Mouse (Mus musculus) liver, embryonic 15.5 days (tissue): Measurements from ENCODE around the gene Usp39. TPM values are rescaled to one million over a fixed set of nuclear protein-coding genes. Genes with fewer than 3 reads are reported as not detected.
A peak's percentile ranks its signal among the peaks of the same experiment; 100 is the strongest.

Experiments
- ATAC-seq: fragments of 200-750 bp; cut with Nextera tagmentation; 2 replicates; pipeline ENCODE4 v1.8.0; 2017; ENCODE audit warnings: moderate number of reproducible peaks, mild to moderate bottlenecking, moderate library complexity; ENCODE audit not compliant: insufficient read depth
- H3K27ac ChIP-seq: fragments of 300-500 bp; sonication (generic); replicated peaks from 2 replicates; pipeline ENCODE4 v1.5.1; 2015; ENCODE audit warnings: mild to moderate bottlenecking, inconsistent platforms
- H3K27me3 ChIP-seq: fragments of 300-500 bp; sonication (generic); 2 replicates; pipeline ENCODE4 v1.6.1; 2015; ENCODE audit warnings: mild to moderate bottlenecking, inconsistent platforms
- H3K36me3 ChIP-seq: fragments of 300-500 bp; sonication (generic); replicated peaks from 2 replicates; pipeline ENCODE4 v1.6.1; 2015; ENCODE audit warnings: moderate library complexity, mild to moderate bottlenecking, inconsistent platforms
- H3K4me1 ChIP-seq: fragments of 300-500 bp; sonication (generic); replicated peaks from 2 replicates; pipeline ENCODE4 v1.6.1; 2015; ENCODE audit warnings: inconsistent platforms
- H3K4me2 ChIP-seq: fragments of 300-500 bp; sonication (generic); 2 replicates; pipeline ENCODE4 v1.6.1; 2015; ENCODE audit warnings: moderate library complexity, mild to moderate bottlenecking, inconsistent platforms
- H3K4me3 ChIP-seq: fragments of 300-500 bp; sonication (generic); replicated peaks from 2 replicates; pipeline ENCODE4 v1.5.1; 2015; ENCODE audit warnings: mild to moderate bottlenecking, inconsistent platforms
- H3K9ac ChIP-seq: fragments of 300-500 bp; sonication (generic); 2 replicates; pipeline ENCODE4 v1.6.1; 2015; ENCODE audit warnings: moderate library complexity, mild to moderate bottlenecking, inconsistent platforms
- H3K9me3 ChIP-seq: fragments of 300-500 bp; sonication (generic); replicated peaks from 2 replicates; pipeline ENCODE4 v1.6.1; 2016; ENCODE audit warnings: inconsistent platforms
- WGBS: fragments of 180-500 bp; shearing (Covaris S2); methylation state at CpG from one replicate; pipeline ENCODE4 v1.1.7; 2015; ENCODE audit warnings: mixed read lengths; ENCODE audit not compliant: insufficient replicate concordance; 5-methylcytosine and 5-hydroxymethylcytosine counted together
- polyA plus RNA-seq: library from polyadenylated mRNA; unstranded; fragments of >200 nt; fragmentation: Nextera tagmentation; extraction: Ambion mirVana; gene quantifications from 2 replicates; pipeline ENCODE4 v1.2.1, GENCODE M21; 2015

Gene Usp39
- polyA plus RNA-seq, 1 experiment from 2014 or later: 38.7 TPM

- H3K4me1 ChIP-seq: peaks cover 64% of the 10 kb centered on the region
- H3K9ac ChIP-seq: no peak overlapping the region; the same call in 1 of the 2 replicates
- 0 out of 2 replicates have a peak overlapping the region, but pooled peaks have one; percentile 26 for H3K27ac ChIP-seq
- peaks cover 12% of the 10 kb centered on the region for H3K36me3 ChIP-seq
- H3K9me3 ChIP-seq: no peaks in the 10 kb centered on the region
- WGBS: 75% methylated on average over 5 of the region's 5 CpGs
- no peak overlapping the region for H3K4me2 ChIP-seq
- no peak for ATAC-seq
- H3K27me3 ChIP-seq: no peaks in the 10 kb centered on the region
- H3K4me3 ChIP-seq: no peak overlapping the region
These were observed 26.2 kb upstream of the Usp39 start for GRCm38 (mm10) chr6:72371147-72371546.

GRCm38 (mm10) chr6:72370091-72370490, 25.1 kb upstream of the Usp39 start:
- H3K9me3 ChIP-seq: no peaks in the 10 kb centered on the region
- H3K9ac ChIP-seq: no peak overlapping the region
- H3K4me1 ChIP-seq: peaks cover 55% of the 10 kb centered on the region
- H3K27me3 ChIP-seq: no peaks in the 10 kb centered on the region
- H3K27ac ChIP-seq: no peak overlapping the region
- H3K4me2 ChIP-seq: no peak overlapping the region
- H3K4me3 ChIP-seq: no peak overlapping the region
- WGBS: 82% methylated on average over 12 of the region's 12 CpGs
- peaks cover 12% of the 10 kb centered on the region for H3K36me3 ChIP-seq
- no peak for ATAC-seq

GRCm38 (mm10) chr6:72369557-72369956, 24.6 kb upstream of the Usp39 start:
- Histone ChIP-seq H3K9me3 (no peaks in the 10 kb centered on the region), H3K27me3 (no peaks in the 10 kb centered on the region), H3K27ac (no peak overlapping the region), H3K36me3 (peaks cover 12% of the 10 kb centered on the region), H3K4me1 (peaks cover 49% of the 10 kb centered on the region), H3K9ac (no peak overlapping the region), H3K4me2 (no peak overlapping the region), H3K4me3 (no peak overlapping the region)
- no peak for ATAC-seq
- WGBS: 76% methylated on average over 4 of the region's 4 CpGs

- no peak overlapping the region for H3K27ac ChIP-seq
- H3K4me3 ChIP-seq: no peak overlapping the region
- no peaks in the 10 kb centered on the region for H3K27me3 ChIP-seq
- H3K4me2 ChIP-seq: no peak overlapping the region
- no peak for ATAC-seq
- H3K9ac ChIP-seq: no peak overlapping the region
- peaks cover 12% of the 10 kb centered on the region for H3K36me3 ChIP-seq
- H3K9me3 ChIP-seq: no peaks in the 10 kb centered on the region
- 79% methylated on average over 4 of the region's 4 CpGs for WGBS
- H3K4me1 ChIP-seq: peaks cover 49% of the 10 kb centered on the region
These were observed 22.5 kb upstream of the Usp39 start for GRCm38 (mm10) chr6:72367460-72367974.

- Histone ChIP-seq H3K4me2 (no peak within 1 kb of the TSS), H3K4me3 (no peak within 1 kb of the TSS), H3K27ac (no peak within 1 kb of the TSS), H3K9me3 (no peaks in the 10 kb centered on the region), H3K27me3 (no peaks in the 10 kb centered on the region), H3K4me1 (peaks cover 44% of the 10 kb centered on the region), H3K36me3 (peaks cover 12% of the 10 kb centered on the region), H3K9ac (no peak within 1 kb of the TSS)
- 64% methylated on average over 4 of the region's 4 CpGs for WGBS
- ATAC-seq: no peak
These were observed 22.0 kb upstream of the Usp39 start, which contains the start of gene Rnf181 for GRCm38 (mm10) chr6:72366844-72367443. TSS of gene Rnf181 (minus strand) at chr6:72366956.

- no peak for ATAC-seq
- peaks cover 42% of the 10 kb centered on the region for H3K4me1 ChIP-seq
- no peak overlapping the region for H3K9ac ChIP-seq
- H3K4me2 ChIP-seq: no peak overlapping the region
- no peak overlapping the region for H3K4me3 ChIP-seq
- H3K27me3 ChIP-seq: no peaks in the 10 kb centered on the region
- peaks cover 12% of the 10 kb centered on the region for H3K36me3 ChIP-seq
- H3K27ac ChIP-seq: no peak overlapping the region
- 59% methylated on average over 3 of the region's 3 CpGs for WGBS
- no peaks in the 10 kb centered on the region for H3K9me3 ChIP-seq
These were observed 21.3 kb upstream of the Usp39 start for GRCm38 (mm10) chr6:72366304-72366703.

- no peak overlapping the region for H3K27ac ChIP-seq
- H3K4me3 ChIP-seq: no peak overlapping the region
- H3K36me3 ChIP-seq: peaks cover 24% of the 10 kb centered on the region
- no peak for ATAC-seq
- H3K27me3 ChIP-seq: no peaks in the 10 kb centered on the region
- H3K9ac ChIP-seq: no peak overlapping the region
- peaks cover 42% of the 10 kb centered on the region for H3K4me1 ChIP-seq
- 40% methylated on average over 6 of the region's 6 CpGs for WGBS
- no peaks in the 10 kb centered on the region for H3K9me3 ChIP-seq
- no peak overlapping the region for H3K4me2 ChIP-seq
These were observed 20.0 kb upstream of the Usp39 start for GRCm38 (mm10) chr6:72364985-72365384.

- Histone ChIP-seq H3K27ac (no peak overlapping the region), H3K4me2 (no peak overlapping the region), H3K9me3 (no peaks in the 10 kb centered on the region), H3K4me3 (no peak overlapping the region), H3K9ac (no peak overlapping the region), H3K4me1 (peaks cover 46% of the 10 kb centered on the region), H3K36me3 (peaks cover 30% of the 10 kb centered on the region), H3K27me3 (no peaks in the 10 kb centered on the region)
- no peak for ATAC-seq
- 36% methylated on average over 7 of the region's 7 CpGs for WGBS
These were observed 19.0 kb upstream of the Usp39 start for GRCm38 (mm10) chr6:72364009-72364408.

GRCm38 (mm10) chr6:72362132-72363028, 17.4 kb upstream of the Usp39 start:
- Histone ChIP-seq H3K4me3 (peak overlapping the region; percentile 70), H3K4me1 (peaks cover 62% of the 10 kb centered on the region), H3K27me3 (peaks cover under 1% of the 10 kb centered on the region; the same call in 1 of the 2 replicates), H3K4me2 (peak overlapping the region; percentile 83), H3K9me3 (no peaks in the 10 kb centered on the region), H3K27ac (peak overlapping the region; percentile 91), H3K36me3 (peaks cover 36% of the 10 kb centered on the region), H3K9ac (peak overlapping the region; percentile 73)
- ATAC-seq: peak; percentile 95
- WGBS: 0% methylated on average over 42 of the region's 42 CpGs

GRCm38 (mm10) chr6:72361121-72361551, 16.2 kb upstream of the Usp39 start:
- H3K9ac ChIP-seq: peak overlapping the region; percentile 73
- peaks cover 13% of the 10 kb centered on the region for H3K27me3 ChIP-seq
- H3K4me3 ChIP-seq: peak overlapping the region; percentile 70
- H3K9me3 ChIP-seq: no peaks in the 10 kb centered on the region
- peaks cover 74% of the 10 kb centered on the region for H3K4me1 ChIP-seq
- 14% methylated on average over 5 of the region's 5 CpGs for whole genome bisulfite sequencing
- H3K27ac ChIP-seq: peak overlapping the region; percentile 91
- peak overlapping the region; percentile 79 for H3K4me2 ChIP-seq
- ATAC-seq: no peak
- H3K36me3 ChIP-seq: peaks cover 43% of the 10 kb centered on the region

- Histone ChIP-seq H3K9me3 (no peaks in the 10 kb centered on the region), H3K4me1 (peaks cover 78% of the 10 kb centered on the region), H3K9ac (no peak overlapping the region), H3K27me3 (peaks cover 19% of the 10 kb centered on the region), H3K4me2 (peak overlapping the region; percentile 79), H3K36me3 (peaks cover 44% of the 10 kb centered on the region), H3K4me3 (peak overlapping the region; percentile 70), H3K27ac (peak overlapping the region; percentile 91)
- 67% methylated on average over 7 of the region's 7 CpGs for WGBS
- ATAC-seq: no peak
These were observed 15.6 kb upstream of the Usp39 start for GRCm38 (mm10) chr6:72360599-72360935.
